Mouse (Mus musculus): ENCODE results near the gene Zfp598.

DNA sequence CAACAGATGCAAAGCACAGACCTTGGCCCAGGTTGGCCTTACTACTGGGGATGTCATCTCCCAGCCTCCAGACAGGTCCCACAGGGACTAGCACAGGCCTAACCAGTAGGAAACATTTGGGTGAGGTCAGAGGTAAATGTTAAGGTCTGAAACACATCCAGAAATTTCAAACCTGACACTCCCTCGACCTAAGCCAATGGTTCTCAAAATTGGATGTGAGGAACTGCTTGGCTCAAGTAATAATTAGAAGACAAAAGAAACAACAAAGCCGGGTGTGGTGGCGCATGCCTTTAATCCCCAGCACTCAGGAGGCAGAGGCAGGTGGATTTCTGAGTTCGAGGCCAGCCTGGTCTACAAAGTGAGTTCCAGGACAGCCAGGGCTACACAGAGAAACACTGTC is 23.1 kb upstream of the Zfp598 start:
- TF ChIP-seq CTCF (IDR thresholded peaks at IDR 0.05; ENCODE audit: control insufficient read depth, insufficient read depth, insufficient replicate concordance, low read depth, low read length) (no peak), POLR2A (IDR thresholded peaks at IDR 0.05; ENCODE audit: control insufficient read depth, low read depth, low read length) (no peak)

Measured in testis, adult 2 months (tissue).